Mouse (Mus musculus): Measurements from ENCODE around the gene Cfap45. TPM values are rescaled to one million over a fixed set of nuclear protein-coding genes. Genes with fewer than 3 reads are reported as not detected.

Gene Cfap45
- total and polyA plus RNA-seq, 3 experiments = 0.40 TPM; not detected in 2

DNA sequence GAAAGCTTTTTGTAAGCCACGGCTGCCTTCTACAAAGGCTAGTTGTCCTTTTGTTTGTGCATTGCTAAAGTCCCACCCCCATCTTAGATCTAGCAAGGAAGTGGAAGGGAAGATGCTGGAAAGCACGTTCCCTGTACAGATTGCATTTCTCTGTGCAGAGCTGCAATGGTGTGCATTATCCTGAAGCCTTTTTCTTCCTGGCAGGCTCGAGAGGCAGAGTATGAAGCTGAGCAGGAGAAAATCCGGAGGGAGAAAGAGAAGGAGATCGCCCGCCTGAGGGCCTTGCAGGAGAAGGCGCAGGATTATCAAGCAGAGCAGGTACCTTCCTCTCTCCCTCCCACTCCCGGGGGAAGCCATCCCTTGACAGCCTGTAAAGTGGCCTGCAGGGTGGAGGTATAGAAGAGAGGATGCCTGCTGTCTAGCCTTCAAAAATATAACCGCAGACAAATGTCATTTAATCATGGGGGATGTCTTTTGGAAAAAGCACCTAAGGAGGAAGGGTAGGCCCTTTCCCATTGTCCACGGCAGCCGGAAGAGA is 19.8 kb downstream of the Cfap45 start:
- no peak overlapping the region for H3K27ac ChIP-seq (ENCODE audit: control insufficient read depth, low read depth, low read length)
- no peaks in the 10 kb centered on the region for H3K9me3 ChIP-seq (replicated peaks; ENCODE audit: insufficient read depth, low read length)
- no peak for DNase-seq (ENCODE audit: low read depth, low spot score)
- peaks cover 0 to 7% of the 10 kb centered on the region in 2 experiments; a peak in 3 of 4 replicates for H3K27me3 ChIP-seq (ENCODE audit: control insufficient read depth in 1 of 2, insufficient read depth in 2 of 2, low read length in 2 of 2)
- TF ChIP-seq USF1 (IDR thresholded peaks at IDR 0.05; ENCODE audit: low read depth, low read length) (no peak), SMC3 (IDR thresholded peaks at IDR 0.05; ENCODE audit: low read depth, low read length) (no peak), MAZ (IDR thresholded peaks at IDR 0.05; ENCODE audit: low read depth, low read length) (no peak), MYB (IDR thresholded peaks at IDR 0.05; ENCODE audit: low read depth, low read length) (no peak), CTCF (IDR thresholded peaks at IDR 0.05 in 2 of 3, conservative IDR thresholded peaks at IDR 0.05 in 1 of 3; ENCODE audit: control insufficient read depth in 1 of 3, insufficient read depth in 1 of 3, low read depth in 2 of 3, low read length in 3 of 3, poor library complexity in 1 of 3, severe bottlenecking in 1 of 3) (no peak), ZNF384 (IDR thresholded peaks at IDR 0.05; ENCODE audit: low read depth, low read length) (no peak), GABPA (IDR thresholded peaks at IDR 0.05; ENCODE audit: low read depth, low read length) (no peak), RCOR1 (IDR thresholded peaks at IDR 0.05; ENCODE audit: low read depth, low read length) (no peak), POLR2A (IDR thresholded peaks at IDR 0.05; ENCODE audit: control insufficient read depth in 1 of 2, insufficient read depth in 1 of 2, low read depth in 1 of 2, low read length in 2 of 2, poor library complexity in 1 of 2) (no peak), E2F4 (IDR thresholded peaks at IDR 0.05; ENCODE audit: borderline replicate concordance, low read depth, low read length) (no peak), NRF1 (IDR thresholded peaks at IDR 0.05; ENCODE audit: insufficient read depth, low read depth, low read length, poor library complexity, severe bottlenecking) (no peak), MAX (IDR thresholded peaks at IDR 0.05; ENCODE audit: low read length) (no peak), UBTF (IDR thresholded peaks at IDR 0.05; ENCODE audit: borderline replicate concordance, insufficient read depth, low read depth, low read length) (no peak), RAD21 (IDR thresholded peaks at IDR 0.05; ENCODE audit: low read depth, low read length) (no peak), CHD2 (IDR thresholded peaks at IDR 0.05; ENCODE audit: low read length) (no peak), ELF1 (IDR thresholded peaks at IDR 0.05; ENCODE audit: low read depth, low read length) (no peak), MAFK (IDR thresholded peaks at IDR 0.05; ENCODE audit: borderline replicate concordance, low read depth, low read length) (no peak), TCF12 (IDR thresholded peaks at IDR 0.05; ENCODE audit: low read depth, low read length) (no peak), ZMIZ1 (IDR thresholded peaks at IDR 0.05; ENCODE audit: low read depth, low read length) (no peak)
- no peaks in the 10 kb centered on the region for H3K79me2 ChIP-seq (ENCODE audit: control insufficient read depth, insufficient read depth, low read length, poor library complexity)
- no peaks in the 10 kb centered on the region for H3K36me3 ChIP-seq (ENCODE audit: control insufficient read depth in 1 of 2, insufficient read depth in 2 of 2, low read length in 2 of 2)
- H3K4me3 ChIP-seq (ENCODE audit: control insufficient read depth in 1 of 2, insufficient read depth in 1 of 2, low read depth in 2 of 2, low read length in 2 of 2) = no peak overlapping the region
- H3K4me1 ChIP-seq (ENCODE audit: control insufficient read depth in 1 of 2, insufficient read depth in 2 of 2, low read length in 2 of 2) = no peaks in the 10 kb centered on the region
- H3K9ac ChIP-seq (ENCODE audit: control insufficient read depth, low read depth, low read length, poor library complexity, severe bottlenecking) = no peak overlapping the region

DNA sequence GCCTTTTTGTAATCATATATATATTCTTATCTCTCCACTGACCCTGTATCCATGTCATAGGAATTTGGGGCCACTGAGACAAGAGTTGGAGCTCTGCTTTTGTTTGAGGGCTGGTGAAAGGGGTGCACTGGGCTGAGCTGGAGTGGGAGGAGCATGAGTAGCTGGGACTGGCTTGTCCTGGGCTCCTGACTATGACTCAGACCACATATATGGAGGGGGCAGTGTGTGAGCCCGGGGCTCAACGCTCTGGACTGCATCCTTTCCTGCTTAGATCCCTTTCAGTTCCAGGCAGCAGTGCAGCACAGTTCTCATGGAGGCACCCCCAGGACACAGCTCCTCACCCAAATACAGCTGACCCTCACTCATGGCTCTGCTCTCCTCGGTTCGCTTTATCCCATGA is 25.5 kb downstream of the Cfap45 start:
- Histone ChIP-seq H3K9ac (ENCODE audit: control insufficient read depth, low read depth, low read length, poor library complexity, severe bottlenecking) (no peak overlapping the region), H3K27ac (ENCODE audit: control insufficient read depth, low read depth, low read length) (no peak overlapping the region), H3K4me3 (ENCODE audit: control insufficient read depth in 1 of 2, insufficient read depth in 1 of 2, low read depth in 2 of 2, low read length in 2 of 2) (no peak overlapping the region), H3K4me1 (ENCODE audit: control insufficient read depth in 1 of 2, insufficient read depth in 2 of 2, low read length in 2 of 2) (peaks cover 0 to 11% of the 10 kb centered on the region in 2 experiments; a peak in 2 of 4 replicates), H3K27me3 (ENCODE audit: control insufficient read depth in 1 of 2, insufficient read depth in 2 of 2, low read length in 2 of 2) (peaks cover 0 to 2% of the 10 kb centered on the region in 2 experiments; a peak in 2 of 4 replicates), H3K36me3 (ENCODE audit: control insufficient read depth in 1 of 2, insufficient read depth in 2 of 2, low read length in 2 of 2) (peaks cover 0 to 5% of the 10 kb centered on the region in 2 experiments; a peak in 2 of 4 replicates), H3K79me2 (ENCODE audit: control insufficient read depth, insufficient read depth, low read length, poor library complexity) (no peaks in the 10 kb centered on the region; the same call in 1 of the 2 replicates), H3K9me3 (replicated peaks; ENCODE audit: insufficient read depth, low read length) (no peaks in the 10 kb centered on the region)
- TF ChIP-seq RCOR1 (IDR thresholded peaks at IDR 0.05; ENCODE audit: low read depth, low read length) = no peak
- no peak for TF ChIP-seq MEF2A (IDR thresholded peaks at IDR 0.05; ENCODE audit: extremely low read depth, insufficient replicate concordance, low read depth, low read length, poor library complexity, severe bottlenecking)
- TF ChIP-seq ETS1 (IDR thresholded peaks at IDR 0.05; ENCODE audit: low read depth, low read length) = no peak
- no peak for TF ChIP-seq USF2 (IDR thresholded peaks at IDR 0.05; ENCODE audit: borderline replicate concordance in 1 of 2, insufficient read depth in 1 of 2, low read depth in 1 of 2, low read length in 2 of 2)
- no peak for TF ChIP-seq CHD1 (IDR thresholded peaks at IDR 0.05; ENCODE audit: low read depth, low read length)
- no peak for TF ChIP-seq UBTF (IDR thresholded peaks at IDR 0.05; ENCODE audit: borderline replicate concordance, insufficient read depth, low read depth, low read length)
- TF ChIP-seq USF1 (IDR thresholded peaks at IDR 0.05; ENCODE audit: low read depth, low read length) = no peak
- TF ChIP-seq MAZ (IDR thresholded peaks at IDR 0.05; ENCODE audit: low read depth, low read length) = no peak
- no peak for TF ChIP-seq E2F4 (IDR thresholded peaks at IDR 0.05; ENCODE audit: borderline replicate concordance, low read depth, low read length)
- no peak for TF ChIP-seq KAT2A (conservative IDR thresholded peaks at IDR 0.05; ENCODE audit: low read depth, low read length)
- TF ChIP-seq GABPA (IDR thresholded peaks at IDR 0.05; ENCODE audit: low read depth, low read length) = no peak
- TF ChIP-seq POLR2A (IDR thresholded peaks at IDR 0.05; ENCODE audit: control insufficient read depth in 1 of 2, insufficient read depth in 1 of 2, low read depth in 1 of 2, low read length in 2 of 2, poor library complexity in 1 of 2) = no peak
- TF ChIP-seq TCF12 (IDR thresholded peaks at IDR 0.05; ENCODE audit: low read depth, low read length) = no peak
- TF ChIP-seq GATA1 (IDR thresholded peaks at IDR 0.05; ENCODE audit: low read depth, low read length) = no peak
- DNase-seq (ENCODE audit: low read depth, low spot score) = no peak
